Mouse (Mus musculus) liver, embryonic 16.5 days (tissue): ENCODE data around the gene Map3k7. TPM values are rescaled to one million over a fixed set of nuclear protein-coding genes. Genes with fewer than 3 reads are reported as not detected.

ENCODE experiments used
- ATAC-seq: fragments of 200-750 bp; cut with Nextera tagmentation; 2 replicates; pipeline ENCODE4 v1.8.0; 2017; ENCODE audit warnings: low read depth, mild to moderate bottlenecking, moderate number of reproducible peaks, moderate library complexity
- H3K27ac ChIP-seq: fragments of 300-500 bp; sonication (generic); 2 replicates; pipeline ENCODE4 v1.5.1; 2014; ENCODE audit warnings: mild to moderate bottlenecking, low read length
- H3K27me3 ChIP-seq: fragments of 300-500 bp; sonication (generic); 2 replicates; pipeline ENCODE4 v1.6.1; 2014; ENCODE audit warnings: low read depth, low read length, mixed read lengths; ENCODE audit not compliant: control insufficient read depth, insufficient read depth
- H3K36me3 ChIP-seq: fragments of 300-500 bp; sonication (generic); 2 replicates; pipeline ENCODE4 v1.6.1; 2014; ENCODE audit warnings: mild to moderate bottlenecking; ENCODE audit not compliant: control insufficient read depth, insufficient read depth
- H3K4me1 ChIP-seq: fragments of 300-500 bp; sonication (generic); 2 replicates; pipeline ENCODE4 v1.6.1; 2014; ENCODE audit warnings: low read depth, low read length, mixed read lengths; ENCODE audit not compliant: control insufficient read depth
- H3K4me2 ChIP-seq: fragments of 300-500 bp; sonication (generic); 2 replicates; pipeline ENCODE4 v1.6.1; 2014; ENCODE audit warnings: low read depth, low read length, mixed read lengths
- H3K4me3 ChIP-seq: fragments of 300-500 bp; sonication (generic); 2 replicates; pipeline ENCODE4 v1.5.1; 2014; ENCODE audit warnings: low read depth, mild to moderate bottlenecking, low read length
- H3K9ac ChIP-seq: fragments of 300-500 bp; sonication (generic); 2 replicates; pipeline ENCODE4 v1.6.1; 2014; ENCODE audit warnings: low read depth, low read length
- H3K9me3 ChIP-seq: fragments of 300-500 bp; sonication (generic); replicated peaks from 2 replicates; pipeline ENCODE4 v1.6.1; 2016; ENCODE audit warnings: low read length; ENCODE audit not compliant: control insufficient read depth
- WGBS: fragments of 180-500 bp; shearing (Covaris S2); extraction: QIAGEN DNeasy Blood & Tissue Kit; methylation state at CpG from one replicate; pipeline ENCODE4 v1.1.7; 2014; ENCODE audit not compliant: insufficient replicate concordance; 5-methylcytosine and 5-hydroxymethylcytosine counted together
- polyA plus RNA-seq: library from polyadenylated mRNA; unstranded; fragments of >200 nt; fragmentation: Nextera tagmentation; extraction: Ambion mirVana; gene quantifications from 2 replicates; pipeline ENCODE4 v1.2.1, GENCODE M21; 2015

Map3k7 gene
- polyA plus RNA-seq, 1 experiment from 2014 or later: 8.6 TPM

DNA sequence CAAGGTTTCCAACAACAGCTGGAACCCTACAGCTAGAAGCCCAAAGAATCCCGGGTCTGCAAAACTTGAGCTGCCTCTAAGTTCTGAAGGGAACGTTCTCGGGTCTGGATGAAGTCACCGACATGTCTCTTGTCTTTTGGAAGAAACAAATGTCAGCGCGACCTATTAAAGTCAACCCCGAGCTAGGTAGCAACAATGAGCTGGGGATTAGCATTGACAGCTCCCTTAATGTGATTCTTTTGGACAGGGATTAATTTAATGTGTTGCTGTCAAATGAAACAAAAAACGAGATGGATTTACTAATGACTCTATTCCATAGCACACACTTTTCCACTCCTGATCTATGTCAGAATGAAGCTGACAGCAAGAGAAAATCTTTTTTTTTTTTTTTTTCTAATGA, 27.5 kb upstream of the Map3k7 start:
- Histone ChIP-seq H3K4me1 (no peaks in the 10 kb centered on the region; the same call in 1 of the 2 replicates), H3K27me3 (peaks cover 14% of the 10 kb centered on the region), H3K9ac (no peak overlapping the region), H3K9me3 (no peaks in the 10 kb centered on the region), H3K36me3 (no peaks in the 10 kb centered on the region), H3K4me2 (no peak overlapping the region), H3K27ac (no peak overlapping the region), H3K4me3 (no peak overlapping the region)
- WGBS: 21% methylated on average over 8 of the region's 8 CpGs
- no peak for ATAC-seq

DNA sequence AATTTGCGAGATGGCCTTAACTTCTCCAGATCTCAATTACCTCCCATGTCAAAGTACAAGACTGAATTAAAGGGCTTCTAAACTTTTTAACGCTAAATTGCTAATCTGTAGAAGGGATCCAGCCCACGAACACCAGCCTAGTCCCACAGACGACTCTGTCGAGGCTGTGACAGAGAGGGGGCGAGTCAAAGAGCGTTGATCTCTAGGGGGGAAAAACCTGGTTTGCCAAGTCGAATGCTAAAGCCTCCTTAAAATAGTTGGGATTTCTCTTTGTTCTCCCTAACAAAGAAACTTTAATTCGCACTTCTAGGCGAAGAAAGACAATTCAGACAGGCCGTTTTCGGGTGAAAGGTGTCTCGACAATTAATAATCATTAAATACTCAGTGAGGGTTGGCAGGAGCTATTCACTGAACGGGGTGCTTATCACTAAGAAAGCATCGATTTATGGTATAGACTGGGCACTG, 27.0 kb upstream of the Map3k7 start:
- Histone ChIP-seq H3K27me3 (peaks cover 14% of the 10 kb centered on the region), H3K4me1 (no peaks in the 10 kb centered on the region; the same call in 1 of the 2 replicates), H3K9ac (no peak overlapping the region), H3K9me3 (no peaks in the 10 kb centered on the region), H3K4me3 (no peak overlapping the region), H3K27ac (no peak overlapping the region), H3K4me2 (peak overlapping the region; percentile 53; the same call in 1 of the 2 replicates), H3K36me3 (no peaks in the 10 kb centered on the region)
- no peak for ATAC-seq
- WGBS: 7% methylated on average over 15 of the region's 15 CpGs

DNA sequence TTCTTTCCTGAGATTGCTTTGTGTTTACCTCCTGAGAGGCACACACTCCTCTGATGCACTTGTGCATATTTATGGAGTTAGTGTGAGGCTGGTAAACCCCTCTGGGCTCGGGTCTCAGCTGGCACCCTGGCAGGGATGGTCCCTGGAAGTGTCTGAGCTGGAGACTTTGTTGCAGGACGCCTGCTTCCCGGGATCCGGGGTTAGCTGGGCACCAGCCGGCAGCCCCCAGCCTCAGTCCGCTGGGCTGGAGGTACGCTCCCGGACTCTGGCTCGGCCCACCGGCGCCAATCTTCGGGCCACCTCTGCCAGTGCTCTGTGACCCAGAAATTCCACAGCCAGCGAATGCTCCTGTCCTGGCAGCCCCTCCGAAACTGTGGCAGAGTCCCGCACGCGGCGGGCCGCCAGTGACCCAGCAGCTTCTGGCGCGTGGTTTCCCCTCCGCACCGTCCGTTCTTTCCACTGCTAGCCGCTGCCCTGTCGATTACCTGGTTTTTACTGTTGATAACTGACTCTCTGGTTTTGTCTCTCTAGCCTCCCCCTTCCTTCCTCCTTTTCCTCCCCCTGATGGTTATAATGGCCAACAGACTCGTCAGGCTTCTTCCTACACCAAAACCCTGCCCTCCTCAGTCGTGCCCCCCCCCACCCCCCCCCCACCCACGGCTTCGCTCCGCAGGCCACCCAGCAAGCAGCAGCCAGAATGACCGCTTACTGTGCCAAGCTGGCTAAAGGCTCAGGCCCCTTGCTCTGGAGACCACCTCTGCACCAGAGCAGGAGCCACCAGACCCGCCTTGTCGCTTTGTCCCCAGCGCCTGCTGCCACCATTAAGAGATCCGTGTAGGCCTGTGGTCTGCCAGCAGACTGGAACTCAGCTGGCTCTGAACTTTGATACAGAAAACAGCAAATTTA, 26.3 kb upstream of the Map3k7 start:
- no peak for ATAC-seq

DNA sequence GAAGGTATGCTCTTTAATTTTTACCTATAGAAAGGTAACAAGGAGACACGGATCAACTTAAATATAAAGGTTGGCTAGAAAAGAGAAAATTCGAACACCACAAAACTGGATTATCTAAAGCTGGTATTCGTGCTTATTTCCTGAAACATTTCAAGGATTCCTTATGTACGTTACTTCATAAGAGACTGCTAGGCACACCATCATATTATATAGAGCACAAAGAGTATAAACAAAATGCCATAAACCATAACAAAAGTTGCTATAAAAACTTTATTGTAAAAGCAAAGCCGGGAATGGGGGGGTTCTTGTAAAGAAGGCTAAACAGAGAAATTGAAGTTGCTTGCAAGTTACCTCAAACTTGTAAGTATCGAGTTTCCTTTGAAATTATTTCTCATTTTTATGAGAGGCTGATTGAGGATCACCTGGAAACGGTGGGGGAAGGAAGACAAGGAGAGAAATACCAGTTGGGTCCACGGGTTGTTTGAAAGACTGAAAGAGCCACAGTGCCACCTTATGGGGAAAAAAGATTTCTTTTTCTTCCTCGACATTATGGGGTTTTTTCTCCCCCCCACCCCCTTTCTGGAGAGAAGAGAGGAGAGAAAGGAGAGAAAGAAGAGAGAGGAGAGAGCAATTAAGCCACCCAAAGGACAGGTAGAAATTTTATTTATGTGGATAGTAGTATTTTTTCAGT, 25.3 kb upstream of the Map3k7 start:
- H3K9ac ChIP-seq: no peak overlapping the region
- H3K36me3 ChIP-seq: no peaks in the 10 kb centered on the region
- H3K4me1 ChIP-seq: no peaks in the 10 kb centered on the region; the same call in 1 of the 2 replicates
- no peak overlapping the region for H3K4me3 ChIP-seq
- H3K4me2 ChIP-seq: no peak overlapping the region
- ATAC-seq: no peak
- H3K27me3 ChIP-seq: peaks cover 14% of the 10 kb centered on the region
- no peak overlapping the region for H3K27ac ChIP-seq
- H3K9me3 ChIP-seq: no peaks in the 10 kb centered on the region
- 25% methylated on average over 9 of the region's 9 CpGs for WGBS

More for the DNA sequence above, 26.3 kb upstream of the Map3k7 start:
- Histone ChIP-seq H3K9ac (peak overlapping the region; percentile 20; the same call in 1 of the 2 replicates), H3K4me2 (peak overlapping the region; percentile 53), H3K4me3 (peak overlapping the region; percentile 45), H3K27me3 (peaks cover 14% of the 10 kb centered on the region), H3K9me3 (no peaks in the 10 kb centered on the region), H3K36me3 (no peaks in the 10 kb centered on the region), H3K27ac (no peak overlapping the region), H3K4me1 (no peaks in the 10 kb centered on the region; the same call in 1 of the 2 replicates)
- WGBS: 2% methylated on average over 36 of the region's 36 CpGs

DNA sequence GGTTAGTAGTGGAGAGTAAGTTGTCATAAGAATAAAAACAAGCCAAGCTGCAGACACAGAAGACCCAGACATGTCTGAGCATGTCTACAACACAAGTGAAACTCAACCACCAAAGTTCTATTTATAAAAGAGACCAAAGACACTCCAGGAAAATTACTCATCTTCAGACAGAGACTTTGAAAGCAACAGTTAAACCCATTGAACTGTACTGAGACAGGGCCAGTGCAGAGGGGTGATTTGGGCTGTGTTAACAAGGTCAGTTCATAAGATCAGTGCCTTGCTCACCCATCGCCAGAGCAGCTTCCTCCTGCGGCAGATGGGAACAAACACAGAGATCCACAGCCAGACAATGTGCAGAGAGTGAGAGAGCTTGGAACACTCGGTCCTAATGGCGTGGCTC, 22.3 kb upstream of the Map3k7 start:
- Histone ChIP-seq H3K9ac (no peak overlapping the region), H3K27ac (no peak overlapping the region), H3K36me3 (no peaks in the 10 kb centered on the region), H3K4me1 (no peaks in the 10 kb centered on the region; the same call in 1 of the 2 replicates), H3K9me3 (no peaks in the 10 kb centered on the region), H3K4me2 (no peak overlapping the region), H3K27me3 (peaks cover 14% of the 10 kb centered on the region), H3K4me3 (no peak overlapping the region)
- 41% methylated on average over 4 of the region's 4 CpGs for WGBS
- ATAC-seq: no peak

DNA sequence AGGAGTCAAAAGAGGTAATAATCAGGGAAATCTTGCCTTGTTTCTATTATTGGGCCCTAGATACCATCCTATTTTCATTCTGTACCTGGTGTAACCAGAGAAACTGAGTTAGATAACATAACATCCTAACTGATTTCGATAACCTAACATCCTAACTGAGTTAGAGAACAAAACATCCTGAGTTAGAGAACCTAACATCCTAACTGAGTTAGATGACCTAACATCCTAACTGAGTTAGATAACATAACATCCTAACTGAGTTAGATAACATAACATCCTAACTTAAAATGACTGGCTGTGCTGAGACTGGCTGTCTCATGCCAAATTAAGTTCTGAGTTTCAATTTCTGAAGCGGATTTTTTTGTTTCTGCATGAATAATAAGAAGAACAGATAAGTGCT, 20.9 kb upstream of the Map3k7 start:
- ATAC-seq: no peak

DNA sequence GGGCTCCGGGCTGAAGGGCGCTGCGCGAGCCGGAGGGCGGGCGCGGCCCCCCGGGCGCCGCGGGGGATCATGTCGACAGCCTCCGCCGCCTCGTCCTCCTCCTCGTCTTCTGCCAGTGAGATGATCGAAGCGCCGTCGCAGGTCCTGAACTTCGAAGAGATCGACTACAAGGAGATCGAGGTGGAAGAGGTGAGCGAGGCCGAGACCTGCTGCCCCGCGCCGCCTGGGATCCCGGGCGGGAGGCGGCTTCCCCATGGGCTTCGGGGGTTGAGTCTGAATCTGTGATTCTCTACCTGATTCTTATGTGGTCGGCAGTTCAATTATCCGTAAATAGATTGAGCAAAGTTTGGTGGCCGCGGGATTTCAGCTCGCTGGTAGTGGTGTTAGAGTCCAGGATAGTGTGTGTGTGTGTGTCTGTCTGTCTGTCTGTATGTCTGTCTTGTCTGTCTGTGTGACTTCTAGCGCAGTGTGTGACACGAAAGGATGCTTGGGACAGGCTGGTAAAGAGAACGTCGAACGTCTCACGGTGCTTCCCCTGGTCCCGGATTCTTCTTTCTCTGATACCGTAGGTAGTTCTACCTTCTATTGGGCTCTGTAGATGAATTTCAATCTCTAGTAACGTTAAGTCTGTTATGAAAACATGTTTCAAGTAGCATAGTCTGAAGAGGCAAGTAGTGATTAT, 438 bp downstream of the Map3k7 start:
- Histone ChIP-seq H3K4me2 (peak overlapping the region; percentile 77), H3K9me3 (no peaks in the 10 kb centered on the region), H3K36me3 (no peaks in the 10 kb centered on the region), H3K4me1 (peaks cover 8% of the 10 kb centered on the region), H3K27ac (peak overlapping the region; percentile 99), H3K4me3 (peak overlapping the region; percentile 95), H3K9ac (peak overlapping the region; percentile 88), H3K27me3 (no peaks in the 10 kb centered on the region)
- under 1% methylated on average over 47 of the region's 47 CpGs for WGBS
- ATAC-seq: peak; percentile 23

More for the DNA sequence above, 20.9 kb upstream of the Map3k7 start:
- Histone ChIP-seq H3K9ac (no peak overlapping the region), H3K4me1 (no peaks in the 10 kb centered on the region), H3K4me2 (no peak overlapping the region), H3K27me3 (peaks cover under 1% of the 10 kb centered on the region), H3K9me3 (no peaks in the 10 kb centered on the region), H3K27ac (no peak overlapping the region), H3K36me3 (no peaks in the 10 kb centered on the region), H3K4me3 (no peak overlapping the region)
- WGBS: 60% methylated on average over 2 of the region's 2 CpGs

DNA sequence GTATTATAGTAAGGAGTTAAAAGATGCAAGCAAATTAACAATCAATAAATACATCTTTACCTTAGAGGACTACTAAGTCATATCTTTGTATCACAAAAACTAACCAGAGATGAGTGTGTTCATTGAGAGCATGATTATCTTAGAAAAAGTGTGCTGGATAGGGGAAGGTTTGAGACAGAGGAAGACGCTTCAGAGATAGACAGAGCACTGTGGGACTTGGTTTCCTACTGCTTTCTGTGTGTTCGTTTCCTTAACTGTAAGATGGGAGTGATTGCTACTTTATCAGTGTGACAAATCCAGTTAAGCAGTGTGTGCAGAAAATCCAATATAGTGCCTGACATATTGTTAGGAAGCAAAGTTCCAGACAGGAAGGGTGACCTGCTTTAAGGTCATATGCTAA, 1.3 kb downstream of the Map3k7 start:
- Histone ChIP-seq H3K4me2 (peak overlapping the region; percentile 77), H3K9ac (peak overlapping the region; percentile 11; the same call in 1 of the 2 replicates), H3K27ac (no peak overlapping the region), H3K4me3 (peak overlapping the region; percentile 95), H3K36me3 (no peaks in the 10 kb centered on the region), H3K27me3 (no peaks in the 10 kb centered on the region), H3K4me1 (peaks cover 11% of the 10 kb centered on the region), H3K9me3 (no peaks in the 10 kb centered on the region)
- ATAC-seq: no peak
- WGBS: 14% methylated on average over 2 of the region's 2 CpGs
